19 mouse cellular contexts compared by ENCODE assay signal in the genomic region with DNA sequence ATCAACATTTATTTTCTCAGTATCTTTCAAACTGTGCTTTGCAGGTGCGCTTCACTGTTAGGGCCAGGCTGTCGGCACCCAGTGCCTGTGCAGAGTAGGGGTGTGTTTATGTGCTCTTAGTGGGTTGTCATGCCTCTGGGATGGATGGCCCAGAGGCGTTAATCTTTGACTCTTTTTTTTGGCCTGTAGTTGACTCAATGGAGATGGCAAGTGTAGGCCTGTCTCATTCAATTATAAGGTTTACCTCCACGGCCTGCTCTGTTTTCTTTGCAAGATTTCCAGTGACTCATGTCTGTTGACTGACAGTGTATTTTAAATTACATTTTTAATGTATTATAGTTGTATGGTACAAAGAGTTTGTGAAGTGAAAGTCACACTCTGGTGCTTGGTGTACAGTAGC. TPM values are rescaled to one million over a fixed set of nuclear protein-coding genes. Genes with fewer than 3 reads are reported as not detected.
DNase-seq lines count a peak whose midpoint lies in the region; ATAC-seq and TF ChIP-seq lines count a peak whose summit lies in the region.
"Had no signal": no experiment of that assay in that cellular context is flagged by ENCODE, and none has a peak within 500 bp of the region (broad histone marks: within the 10 kb centered on the region; RNA-seq: fewer than 3 reads in every experiment).

No protein-coding gene starts in this region.

- TF ChIP-seq CTCF in ES-Bruce4 (IDR thresholded peaks at IDR 0.05; ENCODE audit: low read depth, low read length) = no peak
- TF ChIP-seq CTCF in small intestine, adult 2 months (IDR thresholded peaks at IDR 0.05; ENCODE audit: extremely low read depth, insufficient read length, insufficient replicate concordance, low read depth, low read length) = no peak

- no peak overlapping the region for H3K4me3 ChIP-seq in heart, embryonic 12.5 days
- peak overlapping the region; percentile 12; the same call in 1 of the 2 replicates for H3K4me3 ChIP-seq in ES-Bruce4 (ENCODE audit: low read depth, low read length)
- H3K4me3 ChIP-seq in small intestine, adult 2 months (ENCODE audit: low read depth, low read length) = peak overlapping the region; percentile 45
- H3K4me3 ChIP-seq: embryonic facial prominence, embryonic 13.5 days; forebrain, embryonic 13.5 days; hindbrain, embryonic 15.5 days; myocyte; neural tube, embryonic 13.5 days had no signal

- peaks cover 53% of the 10 kb centered on the region for H3K4me1 ChIP-seq in heart, embryonic 12.5 days (replicated peaks)
- H3K4me1 ChIP-seq in ES-Bruce4 (ENCODE audit: control insufficient read depth, insufficient read depth, low read length) = peaks cover 8% of the 10 kb centered on the region
- peaks cover 42% of the 10 kb centered on the region for H3K4me1 ChIP-seq in small intestine, adult 2 months (ENCODE audit: control insufficient read depth, insufficient read depth, insufficient read length, low read length)
- H3K4me1 ChIP-seq: forebrain, embryonic 13.5 days had no signal

- no peak for DNase-seq in heart, postnatal 10 days
- DNase-seq in 3T3-L1 (ENCODE audit: low read depth, low spot score) = peak; percentile 58
- DNase-seq in ovary, postnatal 14 days (ENCODE audit: low spot score) = no peak
- DNase-seq in kidney, adult 11 months = no peak
- DNase-seq: cerebellum, adult 18-20 months; cerebellum, postnatal 25 days; heart, postnatal 4 days; kidney, postnatal 10 days; lung, postnatal 4 days; midbrain, embryonic 14.5 days had no signal

- no peaks in the 10 kb centered on the region for H3K36me3 ChIP-seq in heart, embryonic 12.5 days
- H3K36me3 ChIP-seq in ES-Bruce4 (ENCODE audit: control insufficient read depth, insufficient read depth, low read length, poor library complexity, severe bottlenecking) = no peaks in the 10 kb centered on the region
- no peaks in the 10 kb centered on the region for H3K36me3 ChIP-seq in small intestine, adult 2 months (ENCODE audit: control insufficient read depth, insufficient read depth, low read length)
- H3K36me3 ChIP-seq: embryonic facial prominence, embryonic 13.5 days; hindbrain, embryonic 15.5 days; neural tube, embryonic 13.5 days had no signal

- H3K4me2 ChIP-seq in heart, embryonic 12.5 days = no peak overlapping the region
- H3K4me2 ChIP-seq: embryonic facial prominence, embryonic 13.5 days; forebrain, embryonic 13.5 days; hindbrain, embryonic 15.5 days; neural tube, embryonic 13.5 days had no signal

- H3K9me3 ChIP-seq in heart, embryonic 12.5 days (replicated peaks) = no peaks in the 10 kb centered on the region
- H3K9me3 ChIP-seq in ES-Bruce4 (replicated peaks; ENCODE audit: control insufficient read depth, insufficient read depth, low read length, poor library complexity, severe bottlenecking) = no peaks in the 10 kb centered on the region
- H3K9me3 ChIP-seq: embryonic facial prominence, embryonic 13.5 days; forebrain, embryonic 13.5 days; hindbrain, embryonic 15.5 days; neural tube, embryonic 13.5 days had no signal

- intact Hi-C loops in heart, postnatal 10 days (cut with DNase I) = no loop called here

- H3K27ac ChIP-seq in heart, embryonic 12.5 days (ENCODE audit: poor library complexity, severe bottlenecking) = no peak overlapping the region
- H3K27ac ChIP-seq in ES-Bruce4 (ENCODE audit: insufficient read depth, low read length) = peak overlapping the region; percentile 84; the same call in 1 of the 2 replicates
- H3K27ac ChIP-seq in small intestine, adult 2 months (ENCODE audit: insufficient read depth, low read depth, low read length) = peak overlapping the region; percentile 89
- H3K27ac ChIP-seq: embryonic facial prominence, embryonic 13.5 days; forebrain, embryonic 13.5 days; hindbrain, embryonic 15.5 days; neural tube, embryonic 13.5 days had no signal

- H3K9ac ChIP-seq in heart, embryonic 12.5 days = no peak overlapping the region
- no peak overlapping the region for H3K9ac ChIP-seq in ES-Bruce4 (ENCODE audit: low read depth, poor library complexity, severe bottlenecking)
- H3K9ac ChIP-seq: embryonic facial prominence, embryonic 13.5 days; forebrain, embryonic 13.5 days; hindbrain, embryonic 15.5 days; neural tube, embryonic 13.5 days had no signal

- no peak for TF ChIP-seq POLR2A in ES-Bruce4 (IDR thresholded peaks at IDR 0.05; ENCODE audit: insufficient read depth, low read length)
- no peak for TF ChIP-seq POLR2A in small intestine, adult 2 months (IDR thresholded peaks at IDR 0.05; ENCODE audit: low read depth, low read length)

- 62% methylated on average over 4 of the region's 4 CpGs for WGBS in heart, embryonic 12.5 days
- WGBS in small intestine, adult 2 months = 44% methylated on average over 4 of the region's 4 CpGs

- ATAC-seq in heart, embryonic 12.5 days (ENCODE audit: insufficient number of reproducible peaks, low FRiP score) = 0 out of 2 replicates have a peak, but pooled peaks have one; percentile 25
- ATAC-seq: forebrain, embryonic 13.5 days had no signal

- H3K27me3 ChIP-seq in heart, embryonic 12.5 days (replicated peaks) = no peaks in the 10 kb centered on the region
- no peaks in the 10 kb centered on the region for H3K27me3 ChIP-seq in ES-Bruce4 (ENCODE audit: control insufficient read depth, insufficient read depth, low read length, poor library complexity, severe bottlenecking)
- H3K27me3 ChIP-seq in small intestine, adult 2 months (ENCODE audit: control insufficient read depth, insufficient read depth, low read length) = no peaks in the 10 kb centered on the region
- H3K27me3 ChIP-seq: embryonic facial prominence, embryonic 13.5 days; forebrain, embryonic 13.5 days; hindbrain, embryonic 15.5 days; neural tube, embryonic 13.5 days; Patski had no signal

- TF ChIP-seq EP300 in ES-Bruce4 (IDR thresholded peaks at IDR 0.05; ENCODE audit: insufficient read depth, low read depth, low read length) = no peak

RNA-seq across cellular contexts. Expression of gene Itga6, which starts 56.7 kb away (rescaled TPM):
- polyA plus RNA-seq in heart, embryonic 12.5 days (2016; fragmentation: Nextera tagmentation; extraction: Ambion mirVana) = 115 and 130 TPM in 2 replicates
- total RNA-seq in heart, postnatal 10 days (2021) = 10 to 100 TPM; 95.3 to 98.2 TPM
- polyA plus RNA-seq in ES-Bruce4 (2011; ENCODE audit: insufficient read depth, insufficient read length, low read depth, missing spikeins) = 143 and 151 TPM in 2 replicates
- polyA plus RNA-seq in small intestine, adult 2 months (2012; rRNA removed) = 23.5 and 49.8 TPM in 2 replicates
